Mouse (Mus musculus): ENCODE measurements around the gene Idi2. TPM values are rescaled to one million over a fixed set of nuclear protein-coding genes. Genes with fewer than 3 reads are reported as not detected.

The Idi2 gene
- total RNA-seq (2023) = not detected

GRCm38 (mm10) chr13:8952563-8952962 is at the start of gene Idi2:
Gene Idi2, plus strand, starts transcription at chr13:8952863.

GRCm38 (mm10) chr13:8948131-8948530 is 4.5 kb upstream of the Idi2 start, which contains the start of gene Gm9745:
Gene Gm9745, minus strand, starts transcription at chr13:8948231.

GRCm38 (mm10) chr13:8995990-8996786 is 43.5 kb downstream of the Idi2 start, which contains the start of gene Gtpbp4:
Gene Gtpbp4, minus strand, starts transcription at chr13:8996083.

Other genes starting within 250 kb of the Idi2 start
- gene Wdr37, start 81.0 kb upstream of the Idi2 start, total RNA-seq (2023) = 93.1 TPM
- gene Idi1, start 67.4 kb upstream of the Idi2 start, total RNA-seq (2023) = 21.9 TPM
- gene Gm9745, start 4.6 kb upstream of the Idi2 start, total RNA-seq (2023) = not detected
- 106 TPM for gene Gtpbp4, start 43.2 kb downstream of the Idi2 start, total RNA-seq (2023)
- gene Larp4b, start 141.0 kb downstream of the Idi2 start, total RNA-seq (2023) = 61.3 TPM

All from CD4-positive naive resting alpha-beta T cell, adult 57 days (primary cell).